Mouse (Mus musculus): ENCODE data around the gene Pop4. TPM values are rescaled to one million over a fixed set of nuclear protein-coding genes. Genes with fewer than 3 reads are reported as not detected.

The Pop4 gene
- polyA plus RNA-seq, 1 experiment from 2014 or later: 20.6 TPM

- Histone ChIP-seq H3K27me3 (replicated peaks; ENCODE audit: control insufficient read depth, insufficient read depth, low read length) (no peaks in the 10 kb centered on the region), H3K36me3 (ENCODE audit: control insufficient read depth, insufficient read depth) (no peaks in the 10 kb centered on the region), H3K27ac (ENCODE audit: low read depth, low read length) (no peak overlapping the region), H3K4me3 (ENCODE audit: low read depth, low read length) (no peak overlapping the region), H3K4me2 (replicated peaks; ENCODE audit: low read depth) (0 out of 2 replicates have a peak overlapping the region, but pooled peaks have one; percentile 7), H3K9ac (ENCODE audit: low read depth, low read length) (no peak overlapping the region), H3K4me1 (replicated peaks; ENCODE audit: control insufficient read depth, insufficient read depth, low read length) (peaks cover 5% of the 10 kb centered on the region; the same call in 1 of the 2 replicates), H3K9me3 (ENCODE audit: control insufficient read depth) (no peaks in the 10 kb centered on the region)
- no peak for TF ChIP-seq CTCF (IDR thresholded peaks at IDR 0.05; ENCODE audit: low read depth)
- ATAC-seq: peak; percentile 61; the same call in 1 of the 2 replicates
Measured at GRCm38 (mm10) chr7:38237140-38237539, 34.1 kb downstream of the Pop4 start.

GRCm38 (mm10) chr7:38236400-38237105 is 34.7 kb downstream of the Pop4 start:
- H3K27ac ChIP-seq (ENCODE audit: low read depth, low read length): 0 out of 2 replicates have a peak overlapping the region, but pooled peaks have one; percentile 21
- no peaks in the 10 kb centered on the region for H3K36me3 ChIP-seq (ENCODE audit: control insufficient read depth, insufficient read depth)
- WGBS: 26% methylated on average over 11 of the region's 11 CpGs
- H3K9ac ChIP-seq (ENCODE audit: low read depth, low read length): no peak overlapping the region
- H3K4me1 ChIP-seq (replicated peaks; ENCODE audit: control insufficient read depth, insufficient read depth, low read length): peaks cover 5% of the 10 kb centered on the region; the same call in 1 of the 2 replicates
- TF ChIP-seq CTCF (IDR thresholded peaks at IDR 0.05; ENCODE audit: low read depth): no peak
- 0 out of 2 replicates have a peak overlapping the region, but pooled peaks have one; percentile 7 for H3K4me2 ChIP-seq (replicated peaks; ENCODE audit: low read depth)
- H3K4me3 ChIP-seq (ENCODE audit: low read depth, low read length): no peak overlapping the region
- no peaks in the 10 kb centered on the region for H3K27me3 ChIP-seq (replicated peaks; ENCODE audit: control insufficient read depth, insufficient read depth, low read length)
- H3K9me3 ChIP-seq (ENCODE audit: control insufficient read depth): no peaks in the 10 kb centered on the region
- ATAC-seq: peak; percentile 56

GRCm38 (mm10) chr7:38230285-38230684 is 40.9 kb downstream of the Pop4 start:
- no peak for TF ChIP-seq CTCF (IDR thresholded peaks at IDR 0.05; ENCODE audit: low read depth)
- H3K27ac ChIP-seq (ENCODE audit: low read depth, low read length): no peak overlapping the region
- peaks cover 14% of the 10 kb centered on the region; the same call in 1 of the 2 replicates for H3K27me3 ChIP-seq (replicated peaks; ENCODE audit: control insufficient read depth, insufficient read depth, low read length)
- 24% methylated on average over 8 of the region's 8 CpGs for whole genome bisulfite sequencing
- H3K4me3 ChIP-seq (ENCODE audit: low read depth, low read length): no peak overlapping the region
- H3K9ac ChIP-seq (ENCODE audit: low read depth, low read length): no peak overlapping the region
- no peak for ATAC-seq
- no peaks in the 10 kb centered on the region for H3K9me3 ChIP-seq (ENCODE audit: control insufficient read depth)
- no peak overlapping the region for H3K4me2 ChIP-seq (replicated peaks; ENCODE audit: low read depth)
- no peaks in the 10 kb centered on the region for H3K4me1 ChIP-seq (replicated peaks; ENCODE audit: control insufficient read depth, insufficient read depth, low read length)
- H3K36me3 ChIP-seq (ENCODE audit: control insufficient read depth, insufficient read depth): no peaks in the 10 kb centered on the region

GRCm38 (mm10) chr7:38228329-38228728 is 42.9 kb downstream of the Pop4 start:
- WGBS: 26% methylated on average over 8 of the region's 8 CpGs
- Histone ChIP-seq H3K4me2 (replicated peaks; ENCODE audit: low read depth) (peak overlapping the region; percentile 92), H3K9ac (ENCODE audit: low read depth, low read length) (peak overlapping the region; percentile 76; the same call in 1 of the 2 replicates), H3K4me3 (ENCODE audit: low read depth, low read length) (peak overlapping the region; percentile 72), H3K4me1 (replicated peaks; ENCODE audit: control insufficient read depth, insufficient read depth, low read length) (no peaks in the 10 kb centered on the region), H3K27me3 (replicated peaks; ENCODE audit: control insufficient read depth, insufficient read depth, low read length) (peaks cover 14% of the 10 kb centered on the region; the same call in 1 of the 2 replicates), H3K36me3 (ENCODE audit: control insufficient read depth, insufficient read depth) (no peaks in the 10 kb centered on the region), H3K9me3 (ENCODE audit: control insufficient read depth) (no peaks in the 10 kb centered on the region), H3K27ac (ENCODE audit: low read depth, low read length) (no peak overlapping the region)
- no peak for TF ChIP-seq CTCF (IDR thresholded peaks at IDR 0.05; ENCODE audit: low read depth)
- ATAC-seq: no peak

GRCm38 (mm10) chr7:38227900-38228298 is 43.3 kb downstream of the Pop4 start, which contains the start of gene Plekhf1:
Gene Plekhf1 (minus strand): TSS chr7:38228016.
- peak within 1 kb of the TSS; percentile 92 for H3K4me2 ChIP-seq (replicated peaks; ENCODE audit: low read depth)
- H3K4me1 ChIP-seq (replicated peaks; ENCODE audit: control insufficient read depth, insufficient read depth, low read length): no peaks in the 10 kb centered on the region
- peak within 1 kb of the TSS; percentile 84 for H3K27ac ChIP-seq (ENCODE audit: low read depth, low read length)
- peaks cover 14% of the 10 kb centered on the region; the same call in 1 of the 2 replicates for H3K27me3 ChIP-seq (replicated peaks; ENCODE audit: control insufficient read depth, insufficient read depth, low read length)
- peak within 1 kb of the TSS; percentile 76 for H3K9ac ChIP-seq (ENCODE audit: low read depth, low read length)
- no peak for TF ChIP-seq CTCF (IDR thresholded peaks at IDR 0.05; ENCODE audit: low read depth)
- peak; percentile 92 for ATAC-seq
- 0% methylated on average over 36 of the region's 36 CpGs for WGBS
- H3K9me3 ChIP-seq (ENCODE audit: control insufficient read depth): no peaks in the 10 kb centered on the region
- H3K4me3 ChIP-seq (ENCODE audit: low read depth, low read length): peak within 1 kb of the TSS; percentile 72
- no peaks in the 10 kb centered on the region for H3K36me3 ChIP-seq (ENCODE audit: control insufficient read depth, insufficient read depth)

- peak; percentile 44 for ATAC-seq
- no peaks in the 10 kb centered on the region for H3K4me1 ChIP-seq (replicated peaks; ENCODE audit: control insufficient read depth, insufficient read depth, low read length)
- under 1% methylated on average over 25 of the region's 25 CpGs for WGBS
Measured at GRCm38 (mm10) chr7:38227181-38227899, 43.9 kb downstream of the Pop4 start.

More at GRCm38 (mm10) chr7:38227181-38227899, 43.9 kb downstream of the Pop4 start:
- no peaks in the 10 kb centered on the region for H3K36me3 ChIP-seq (ENCODE audit: control insufficient read depth, insufficient read depth)
- peak overlapping the region; percentile 84 for H3K27ac ChIP-seq (ENCODE audit: low read depth, low read length)
- peak overlapping the region; percentile 76 for H3K9ac ChIP-seq (ENCODE audit: low read depth, low read length)
- H3K4me2 ChIP-seq (replicated peaks; ENCODE audit: low read depth): peak overlapping the region; percentile 92
- peak overlapping the region; percentile 72 for H3K4me3 ChIP-seq (ENCODE audit: low read depth, low read length)
- peaks cover 14% of the 10 kb centered on the region; the same call in 1 of the 2 replicates for H3K27me3 ChIP-seq (replicated peaks; ENCODE audit: control insufficient read depth, insufficient read depth, low read length)
- no peaks in the 10 kb centered on the region for H3K9me3 ChIP-seq (ENCODE audit: control insufficient read depth)
- TF ChIP-seq CTCF (IDR thresholded peaks at IDR 0.05; ENCODE audit: low read depth): peak; percentile 51

All from intestine, postnatal 0 days (tissue).